Mouse (Mus musculus) lung, embryonic 14.5 days (tissue): ENCODE data around the gene Cyb5d1. TPM values are rescaled to one million over a fixed set of nuclear protein-coding genes. Genes with fewer than 3 reads are reported as not detected.

Experiments
- ATAC-seq: fragments of 200-750 bp; cut with Nextera tagmentation; 2 replicates; pipeline ENCODE4 v1.8.0; 2017; ENCODE audit warnings: mild to moderate bottlenecking, moderate TSS enrichment, moderate library complexity; ENCODE audit not compliant: insufficient read depth
- DNase-seq: peaks from one replicate; pipeline ENCODE4 v3.0.0-alpha.2; 2015
- H3K27ac ChIP-seq: fragments of 300-500 bp; sonication (generic); 2 replicates; pipeline ENCODE4 v1.5.1; 2014; ENCODE audit warnings: low read depth, mild to moderate bottlenecking, moderate library complexity
- H3K27me3 ChIP-seq: fragments of 300-500 bp; sonication (generic); 2 replicates; pipeline ENCODE4 v1.6.1; 2014; ENCODE audit warnings: low read length, control low read depth; ENCODE audit not compliant: insufficient read depth
- H3K36me3 ChIP-seq: fragments of 300-500 bp; sonication (generic); 2 replicates; pipeline ENCODE4 v1.6.1; 2014; ENCODE audit warnings: control low read depth; ENCODE audit not compliant: insufficient read depth
- H3K4me1 ChIP-seq: fragments of 300-500 bp; sonication (generic); 2 replicates; pipeline ENCODE4 v1.6.1; 2014; ENCODE audit warnings: antibody characterized with exemption, control low read depth; ENCODE audit not compliant: insufficient read depth
- H3K4me2 ChIP-seq: fragments of 300-500 bp; sonication (generic); 2 replicates; pipeline ENCODE4 v1.6.1; 2014; ENCODE audit warnings: mild to moderate bottlenecking
- H3K4me3 ChIP-seq: fragments of 300-500 bp; sonication (generic); 2 replicates; pipeline ENCODE4 v1.5.1; 2014; ENCODE audit warnings: low read depth, low read length
- H3K9ac ChIP-seq: fragments of 300-500 bp; sonication (generic); 2 replicates; pipeline ENCODE4 v1.6.1; 2014
- H3K9me3 ChIP-seq: fragments of 300-500 bp; sonication (generic); 2 replicates; pipeline ENCODE4 v1.6.1; 2016; ENCODE audit warnings: low read depth, low read length, control low read depth
- CTCF ChIP-seq: IDR thresholded peaks from 2 replicates; pipeline ENCODE4 v1.5.1; 2016; ENCODE audit warnings: antibody characterized with exemption, low read depth
- WGBS: fragments of 180-500 bp; shearing (Covaris S2); extraction: QIAGEN DNeasy Blood & Tissue Kit; methylation state at CpG from one replicate; pipeline ENCODE4 v1.1.7; 2014; 5-methylcytosine and 5-hydroxymethylcytosine counted together
- polyA plus RNA-seq: library from polyadenylated mRNA; unstranded; fragments of >200 nt; fragmentation: Nextera tagmentation; extraction: Ambion mirVana; gene quantifications from 2 replicates; pipeline ENCODE4 v1.2.1, GENCODE M21; 2014

Gene Cyb5d1
- polyA plus RNA-seq, 1 experiment from 2014 or later: 27.2 TPM

- 18% methylated on average over 22 of the region's 22 CpGs for WGBS
- no peak overlapping the region for H3K4me3 ChIP-seq
These were observed 5.8 kb upstream of the Cyb5d1 start for GRCm38 (mm10) chr11:69401210-69401637.

GRCm38 (mm10) chr11:69400083-69400850 lies 4.8 kb upstream of the Cyb5d1 start:
- Histone ChIP-seq H3K4me3 (no peak overlapping the region), H3K27ac (no peak overlapping the region), H3K9ac (0 out of 2 replicates have a peak overlapping the region, but pooled peaks have one; percentile 18), H3K27me3 (no peaks in the 10 kb centered on the region), H3K36me3 (peaks cover 65% of the 10 kb centered on the region), H3K9me3 (no peaks in the 10 kb centered on the region), H3K4me2 (peak overlapping the region; percentile 73; the same call in 1 of the 2 replicates), H3K4me1 (peaks cover 2% of the 10 kb centered on the region)
- WGBS: 76% methylated on average over 25 of the region's 25 CpGs
- DNase-seq (no peak), ATAC-seq (no peak)
- no peak for TF ChIP-seq CTCF

More at GRCm38 (mm10) chr11:69401210-69401637, 5.8 kb upstream of the Cyb5d1 start:
- peak; percentile 97 for TF ChIP-seq CTCF
- Histone ChIP-seq H3K36me3 (peaks cover 74% of the 10 kb centered on the region), H3K4me2 (no peak overlapping the region), H3K27me3 (no peaks in the 10 kb centered on the region), H3K9ac (no peak overlapping the region), H3K4me1 (peaks cover 2% of the 10 kb centered on the region), H3K27ac (no peak overlapping the region), H3K9me3 (no peaks in the 10 kb centered on the region)
- ATAC-seq: peak; percentile 51
- peak; percentile 96 for DNase-seq

GRCm38 (mm10) chr11:69399201-69400082 lies 4.0 kb upstream of the Cyb5d1 start:
- Histone ChIP-seq H3K9ac (0 out of 2 replicates have a peak overlapping the region, but pooled peaks have one; percentile 18), H3K27ac (no peak overlapping the region), H3K27me3 (no peaks in the 10 kb centered on the region), H3K4me2 (peak overlapping the region; percentile 73), H3K36me3 (peaks cover 56% of the 10 kb centered on the region), H3K9me3 (no peaks in the 10 kb centered on the region), H3K4me3 (peak overlapping the region; percentile 9; the same call in 1 of the 2 replicates), H3K4me1 (peaks cover 2% of the 10 kb centered on the region)
- ATAC-seq: no peak
- no peak for TF ChIP-seq CTCF
- 30% methylated on average over 65 of the region's 66 CpGs for WGBS
- DNase-seq: peak; percentile 59

- Histone ChIP-seq H3K4me3 (peak overlapping the region; percentile 66), H3K36me3 (peaks cover 48% of the 10 kb centered on the region), H3K9me3 (no peaks in the 10 kb centered on the region), H3K4me1 (peaks cover 2% of the 10 kb centered on the region), H3K27me3 (no peaks in the 10 kb centered on the region), H3K9ac (peak overlapping the region; percentile 86), H3K4me2 (peak overlapping the region; percentile 73), H3K27ac (no peak overlapping the region)
- no peak for TF ChIP-seq CTCF
- WGBS: 30% methylated on average over 21 of the region's 21 CpGs
- ATAC-seq (no peak), DNase-seq (no peak)
These were observed 3.2 kb upstream of the Cyb5d1 start for GRCm38 (mm10) chr11:69398486-69399200.

- peak within 1 kb of the TSS; percentile 86 for H3K9ac ChIP-seq
- H3K4me3 ChIP-seq: peak within 1 kb of the TSS; percentile 66
- no peak for TF ChIP-seq CTCF
- H3K9me3 ChIP-seq: no peaks in the 10 kb centered on the region
- no peaks in the 10 kb centered on the region for H3K27me3 ChIP-seq
- ATAC-seq (no peak), DNase-seq (peak; percentile 64)
- peaks cover 2% of the 10 kb centered on the region for H3K4me1 ChIP-seq
- H3K36me3 ChIP-seq: peaks cover 42% of the 10 kb centered on the region
- peak within 1 kb of the TSS; percentile 77 for H3K27ac ChIP-seq
- WGBS: 9% methylated on average over 16 of the region's 16 CpGs
- peak within 1 kb of the TSS; percentile 73 for H3K4me2 ChIP-seq
These were observed 2.6 kb upstream of the Cyb5d1 start, which contains the start of gene Tmem88 for GRCm38 (mm10) chr11:69398059-69398458. Gene Tmem88, minus strand, starts transcription at chr11:69398234.

GRCm38 (mm10) chr11:69397581-69398057 lies 2.2 kb upstream of the Cyb5d1 start:
- Histone ChIP-seq H3K27ac (peak overlapping the region; percentile 77), H3K9me3 (no peaks in the 10 kb centered on the region), H3K9ac (peak overlapping the region; percentile 86), H3K4me2 (peak overlapping the region; percentile 73), H3K36me3 (peaks cover 38% of the 10 kb centered on the region), H3K4me1 (peaks cover 2% of the 10 kb centered on the region), H3K27me3 (no peaks in the 10 kb centered on the region), H3K4me3 (peak overlapping the region; percentile 66)
- ATAC-seq: no peak
- DNase-seq: no peak
- 22% methylated on average over 24 of the region's 24 CpGs for WGBS
- peak; percentile 36; the same call in 1 of the 2 replicates for TF ChIP-seq CTCF
